Mouse (Mus musculus) bone marrow, adult 2 months (tissue): ENCODE results near the gene Zdhhc25.
A peak's percentile ranks its signal among the peaks of the same experiment; 100 is the strongest.

ENCODE experiments used
- CTCF ChIP-seq: fragments of 200-500 bp; IDR thresholded peaks from 2 replicates; pipeline ENCODE4 v1.5.1; 2011; ENCODE audit warnings: low read length, control low read depth; ENCODE audit not compliant: control insufficient read depth, insufficient read depth
- POLR2A ChIP-seq: fragments of 200-500 bp; IDR thresholded peaks from 2 replicates; pipeline ENCODE4 v1.6.1; 2011; ENCODE audit warnings: low read depth, mild to moderate bottlenecking, control low read depth, low read length, borderline replicate concordance; ENCODE audit not compliant: control insufficient read depth

DNA sequence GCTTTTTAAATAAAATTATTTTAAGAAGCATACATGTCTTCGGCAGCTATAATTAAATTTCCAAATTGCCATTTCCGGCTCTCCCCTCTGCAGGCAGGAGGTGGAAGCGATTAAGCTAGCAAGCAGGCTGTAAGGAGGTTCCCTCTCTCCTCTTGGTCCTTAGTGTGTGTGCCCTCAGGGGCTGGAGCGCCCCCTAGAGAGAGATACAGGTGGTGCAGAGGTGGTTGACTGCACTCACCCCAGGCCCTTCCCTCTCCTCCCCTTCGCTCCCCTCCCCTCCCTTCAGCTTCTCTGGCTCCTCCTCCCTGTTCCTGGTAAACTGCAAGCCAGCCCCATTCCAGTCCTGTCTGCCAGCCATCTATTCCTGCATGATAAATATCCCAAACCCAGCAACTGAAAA is 35.1 kb downstream of the Zdhhc25 start:
- TF ChIP-seq CTCF (peak; percentile 8; the same call in 1 of the 2 replicates), POLR2A (no peak)
